Mouse (Mus musculus): ENCODE measurements at regions not wholly inside any gene's neighbourhood (a gene's known extent, or its start where the extent isn't known, plus 50 kb on each side); places are given as distances from the start of the nearest gene placed in this dataset.
A peak's percentile ranks its signal among the peaks of the same experiment; 100 is the strongest.

DNA sequence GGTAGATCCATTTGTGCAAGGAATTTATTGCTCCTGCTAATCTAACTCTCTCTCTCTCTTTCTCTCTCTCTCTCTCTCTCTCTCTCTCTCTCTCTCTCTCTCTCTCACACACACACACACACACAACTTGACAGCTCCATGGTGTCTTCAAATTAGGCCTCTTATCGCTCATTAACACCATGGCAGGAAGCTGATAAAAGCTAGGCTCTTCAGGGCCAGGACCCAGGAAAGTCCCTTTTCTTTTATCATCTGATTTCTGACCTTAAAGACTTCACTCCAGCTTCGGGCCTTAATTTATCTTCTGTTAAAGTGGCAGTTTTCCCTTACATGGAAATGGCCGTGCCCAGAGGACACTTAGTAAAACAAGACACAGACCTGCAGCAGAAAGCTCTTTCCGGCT, 178.4 kb upstream of the Bmp2 start:
- no peak for DNase-seq

DNA sequence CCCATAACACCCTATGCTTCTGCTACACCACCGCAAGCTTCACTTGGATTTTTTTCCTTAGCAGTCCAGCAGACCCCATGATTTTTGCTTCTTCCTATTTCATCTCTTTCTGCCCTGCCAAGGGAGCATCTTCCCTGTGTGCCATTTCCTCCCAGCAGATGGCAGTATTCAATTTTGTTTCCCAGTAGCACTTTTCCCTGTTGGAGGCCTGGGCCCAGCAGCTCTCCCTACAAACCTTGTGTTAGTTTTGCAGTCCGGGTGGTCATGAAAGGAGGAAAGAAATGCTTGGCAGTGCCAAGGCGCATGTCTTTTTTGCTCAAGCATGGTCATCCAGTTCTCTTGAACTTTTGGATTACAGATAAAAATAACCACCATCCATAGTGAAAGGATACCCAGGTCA, 170.9 kb upstream of the Bmp2 start:
- no peak for DNase-seq

DNA sequence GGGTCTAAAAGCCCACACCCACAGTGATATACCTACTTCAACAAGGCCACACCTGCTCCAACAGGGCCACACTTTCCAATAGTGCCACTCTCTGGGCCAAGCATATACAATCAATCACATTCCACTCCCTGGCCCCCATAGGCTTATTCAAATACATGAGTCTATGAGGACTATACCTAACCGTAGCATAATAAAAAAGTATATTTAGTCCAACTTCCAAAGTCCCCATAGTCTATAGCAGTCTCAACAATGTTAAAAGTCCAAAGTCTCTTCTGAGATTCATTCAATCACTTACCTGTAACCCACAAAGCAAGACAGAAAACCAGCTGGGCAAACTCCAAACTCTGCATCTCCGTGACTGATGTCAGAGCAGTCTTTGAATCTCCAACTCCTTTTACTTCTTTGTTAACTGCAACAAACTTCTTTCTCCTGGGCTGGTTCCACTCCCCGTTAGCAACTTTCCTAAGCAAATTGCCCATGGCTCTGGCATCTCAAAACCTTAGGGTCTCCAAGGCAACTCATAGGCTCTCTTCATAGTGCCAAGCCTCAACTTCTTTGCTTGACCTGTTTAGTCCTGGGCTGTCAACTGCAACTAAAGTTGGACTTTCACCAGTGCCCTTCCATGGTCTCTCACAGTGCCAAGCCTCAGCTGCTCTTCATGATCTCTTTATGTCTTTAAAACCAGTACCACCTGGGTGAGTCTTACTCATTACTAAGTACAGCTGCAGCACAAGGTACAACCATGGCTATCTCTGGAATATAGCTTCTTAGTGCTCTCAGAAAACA, 168.6 kb upstream of the Bmp2 start:
- no peak for DNase-seq

- DNase-seq: no peak
These were observed 166.7 kb upstream of the Bmp2 start for GRCm38 (mm10) chr2:133385297-133385696.

DNA sequence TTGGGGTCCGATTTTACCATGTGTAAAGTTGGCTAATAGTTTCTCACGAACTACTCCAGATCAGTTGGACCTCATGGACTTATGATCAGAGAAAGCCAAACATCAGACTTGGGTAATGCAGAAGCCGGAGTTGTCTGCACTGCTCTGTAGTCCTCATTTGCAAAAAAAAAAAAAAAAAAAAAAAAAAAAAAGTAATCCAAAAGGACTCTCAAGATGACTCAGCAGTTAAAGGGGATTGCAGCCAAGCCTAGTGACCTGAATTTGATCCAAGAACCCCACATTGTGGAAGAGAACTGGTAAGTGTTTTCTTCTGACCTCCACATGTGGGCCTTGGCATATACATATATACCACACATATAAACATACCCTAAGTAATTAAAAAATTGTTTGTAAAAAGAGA, 164.6 kb upstream of the Bmp2 start:
- no peak for DNase-seq

GRCm38 (mm10) chr2:133392298-133392697, 159.7 kb upstream of the Bmp2 start:
- DNase-seq: no peak

DNA sequence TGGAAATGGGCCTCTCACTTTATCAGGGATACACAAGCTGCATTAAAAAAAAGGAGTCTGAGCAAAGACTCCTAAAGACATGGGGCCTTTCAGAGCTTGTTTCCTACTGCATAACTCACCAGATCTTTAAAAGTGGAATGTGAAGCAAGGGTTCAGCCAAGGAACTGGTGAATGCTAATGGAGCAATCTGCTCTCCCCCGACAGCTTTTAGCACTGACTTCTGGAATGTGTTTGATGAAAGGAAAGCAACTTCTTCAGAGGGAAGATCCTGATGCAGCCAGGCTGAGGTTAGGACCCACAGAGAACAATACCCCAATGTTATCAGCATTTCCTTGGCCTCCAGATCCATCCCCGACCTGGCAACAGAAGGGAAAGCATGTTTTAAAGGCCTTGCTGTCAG, 154.4 kb upstream of the Bmp2 start:
- no peak for DNase-seq

DNA sequence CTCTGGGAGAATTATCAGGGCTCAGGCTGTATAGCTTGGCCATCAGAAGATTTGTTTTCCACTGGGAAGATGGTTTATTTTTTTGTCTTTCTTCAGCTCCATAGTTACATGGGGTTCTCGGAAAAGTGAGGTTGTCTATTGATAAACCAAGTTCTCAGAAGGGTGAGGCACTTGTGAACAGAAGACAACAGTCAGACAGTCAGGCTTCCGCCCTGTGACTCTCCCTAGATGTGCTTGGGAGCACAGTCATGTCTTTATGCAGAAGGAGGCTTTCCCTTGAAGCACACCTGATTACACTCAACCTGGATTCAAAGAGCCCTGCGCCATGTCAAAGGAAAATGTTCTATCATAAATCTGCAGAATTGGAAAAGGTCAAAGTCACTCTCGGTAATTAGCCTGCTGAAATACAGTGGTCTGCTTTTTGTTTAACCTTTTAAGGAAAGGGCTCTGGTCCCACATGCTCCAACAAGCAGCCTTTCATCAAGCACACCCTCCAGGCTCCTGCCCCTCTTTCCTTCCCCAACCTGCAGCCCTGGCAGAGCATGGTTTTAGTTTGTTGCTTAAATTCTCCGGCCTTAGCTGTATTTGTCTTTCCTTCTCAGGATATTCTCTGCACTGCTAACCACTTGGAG, 152.8 kb upstream of the Bmp2 start:
- no peak for DNase-seq

DNA sequence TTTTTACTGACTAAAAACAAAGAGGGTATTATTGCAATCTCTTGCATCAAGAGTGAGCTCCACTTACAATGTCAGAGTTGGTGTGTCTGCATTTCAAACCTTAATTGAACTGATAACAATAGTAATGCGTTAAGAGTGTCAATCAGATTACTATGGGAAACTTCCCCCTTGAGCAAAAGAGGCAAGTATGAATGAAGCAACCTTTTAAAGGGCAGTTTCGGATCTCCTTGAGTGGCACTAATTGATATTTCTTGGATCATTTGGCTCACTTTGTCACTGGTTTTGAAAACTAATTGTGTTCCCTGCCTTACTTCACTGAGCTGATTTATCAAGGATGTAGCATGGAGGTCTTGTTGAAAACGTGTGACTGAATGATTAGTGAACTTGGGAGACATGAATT, 151.0 kb upstream of the Bmp2 start:
- DNase-seq: no peak

- no peak for DNase-seq
These were observed 134.9 kb upstream of the Bmp2 start for GRCm38 (mm10) chr2:133416990-133417581.

- no peak for DNase-seq
These were observed 132.2 kb upstream of the Bmp2 start for GRCm38 (mm10) chr2:133419686-133420303.

DNA sequence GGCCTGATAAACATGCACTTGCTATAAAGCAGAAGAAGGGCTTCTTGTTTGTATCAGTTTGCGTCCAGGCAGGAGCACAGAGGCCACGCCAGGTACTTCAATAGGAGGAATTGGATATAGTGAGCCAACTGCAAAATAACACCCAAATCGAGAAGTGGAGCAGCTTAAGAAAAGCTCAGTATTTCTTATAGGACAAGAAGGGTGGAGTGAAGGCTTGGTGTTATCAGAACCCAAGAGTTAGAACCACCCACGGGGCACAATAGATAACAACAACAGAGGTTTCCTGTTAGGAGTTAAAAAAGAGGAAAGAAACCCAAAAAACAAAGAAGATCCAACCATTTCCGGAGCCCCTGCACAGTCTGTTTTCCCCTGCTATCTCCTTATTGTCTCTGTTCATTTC, 126.4 kb upstream of the Bmp2 start:
- DNase-seq: no peak

- no peak for DNase-seq
These were observed 124.9 kb upstream of the Bmp2 start for GRCm38 (mm10) chr2:133427039-133427438.

DNA sequence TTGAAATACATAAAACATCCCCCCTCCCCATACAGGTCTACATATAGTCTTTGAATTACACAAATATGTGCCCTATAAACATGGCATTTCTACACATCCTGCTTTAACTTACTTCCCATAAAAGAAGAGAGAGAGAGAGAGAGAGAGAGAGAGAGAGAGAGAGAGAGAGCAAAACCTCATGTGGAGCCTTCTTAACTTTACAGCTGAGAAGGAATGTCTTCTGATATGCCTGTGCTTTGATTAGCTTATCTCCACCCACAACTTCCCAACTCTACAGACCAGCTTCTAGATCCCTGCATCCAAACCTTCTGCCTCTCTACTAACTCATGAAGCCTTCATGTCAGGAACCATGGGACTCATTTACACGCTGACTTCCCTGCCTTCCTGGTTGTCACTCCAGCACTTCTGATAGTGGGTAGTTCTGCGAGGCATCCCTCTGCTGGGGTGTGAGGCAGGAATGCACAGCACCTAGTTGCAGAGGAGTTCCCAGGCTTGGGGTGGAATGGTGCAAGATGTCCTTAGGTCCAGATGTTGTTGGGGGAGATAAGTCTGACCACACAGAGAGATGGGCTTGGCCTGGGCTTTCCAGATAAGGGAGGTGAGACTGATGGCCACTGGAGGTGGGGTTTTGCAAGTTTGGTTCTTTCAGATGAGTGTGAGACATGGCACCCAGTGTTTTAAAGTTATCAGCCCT, 122.4 kb upstream of the Bmp2 start:
- no peak for DNase-seq

DNA sequence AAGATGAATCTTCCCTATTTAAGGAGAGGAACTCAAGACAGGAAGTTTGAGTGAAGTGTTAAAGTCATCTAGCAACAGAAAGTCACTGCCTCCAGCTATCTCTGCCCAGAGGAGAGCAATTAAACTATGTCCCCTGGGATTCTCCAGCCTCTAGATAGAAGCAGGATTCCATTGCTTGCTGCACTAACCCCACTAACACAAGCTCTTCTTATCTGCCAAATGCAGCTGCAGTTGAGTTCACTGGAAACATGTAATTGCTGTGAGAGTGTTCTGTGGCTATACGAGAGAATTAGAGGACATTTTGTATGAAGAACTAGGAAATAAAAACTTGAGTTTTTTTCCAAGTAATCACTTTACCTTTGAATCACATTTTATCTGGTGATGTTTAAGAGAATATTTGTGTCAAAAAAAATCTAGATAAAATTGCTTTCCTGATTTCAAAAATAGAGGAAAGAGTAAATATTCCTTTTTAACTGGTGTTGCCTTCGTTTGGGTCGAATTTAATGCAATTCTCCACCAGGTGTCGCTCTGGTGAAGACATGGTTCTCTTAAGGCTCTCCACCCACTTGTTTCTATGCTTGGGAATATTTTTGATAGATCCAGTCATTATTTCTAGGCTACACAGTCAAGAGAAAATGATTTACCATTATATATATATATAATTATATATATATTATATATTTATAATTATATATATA, 121.1 kb upstream of the Bmp2 start:
- no peak for DNase-seq

DNA sequence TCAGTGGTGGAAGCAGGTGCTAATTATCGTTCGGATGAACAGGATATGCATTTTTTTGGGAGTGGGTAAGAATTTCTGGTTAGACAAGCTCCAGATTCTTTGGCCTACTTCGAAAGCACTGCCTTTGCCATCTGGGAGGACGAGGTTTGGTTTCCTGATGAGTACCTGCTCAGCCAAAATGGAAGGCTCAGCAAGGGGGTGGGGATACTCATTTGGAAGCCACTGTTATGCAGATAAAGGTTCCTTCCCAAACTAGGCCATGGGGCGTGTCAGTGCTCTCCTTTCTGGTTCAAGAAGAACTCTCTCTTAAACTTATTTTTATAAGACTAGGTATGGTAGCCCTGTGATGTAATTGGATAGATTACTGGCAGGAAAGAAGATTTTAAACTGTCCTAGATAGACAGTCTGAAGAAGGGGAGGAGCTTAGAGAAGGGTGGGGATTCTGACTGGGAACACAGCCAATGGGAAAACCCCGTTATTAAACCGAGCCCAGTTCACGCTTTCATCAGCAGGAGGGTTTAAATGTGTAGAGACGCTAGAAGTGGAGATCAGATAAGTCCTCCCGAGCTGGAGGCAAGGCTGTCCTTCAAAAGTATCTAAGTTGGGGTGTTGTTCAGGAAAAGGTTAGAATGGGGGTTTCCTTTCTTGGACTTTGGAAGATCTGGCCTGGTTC, 119.7 kb upstream of the Bmp2 start:
- no peak for DNase-seq

DNA sequence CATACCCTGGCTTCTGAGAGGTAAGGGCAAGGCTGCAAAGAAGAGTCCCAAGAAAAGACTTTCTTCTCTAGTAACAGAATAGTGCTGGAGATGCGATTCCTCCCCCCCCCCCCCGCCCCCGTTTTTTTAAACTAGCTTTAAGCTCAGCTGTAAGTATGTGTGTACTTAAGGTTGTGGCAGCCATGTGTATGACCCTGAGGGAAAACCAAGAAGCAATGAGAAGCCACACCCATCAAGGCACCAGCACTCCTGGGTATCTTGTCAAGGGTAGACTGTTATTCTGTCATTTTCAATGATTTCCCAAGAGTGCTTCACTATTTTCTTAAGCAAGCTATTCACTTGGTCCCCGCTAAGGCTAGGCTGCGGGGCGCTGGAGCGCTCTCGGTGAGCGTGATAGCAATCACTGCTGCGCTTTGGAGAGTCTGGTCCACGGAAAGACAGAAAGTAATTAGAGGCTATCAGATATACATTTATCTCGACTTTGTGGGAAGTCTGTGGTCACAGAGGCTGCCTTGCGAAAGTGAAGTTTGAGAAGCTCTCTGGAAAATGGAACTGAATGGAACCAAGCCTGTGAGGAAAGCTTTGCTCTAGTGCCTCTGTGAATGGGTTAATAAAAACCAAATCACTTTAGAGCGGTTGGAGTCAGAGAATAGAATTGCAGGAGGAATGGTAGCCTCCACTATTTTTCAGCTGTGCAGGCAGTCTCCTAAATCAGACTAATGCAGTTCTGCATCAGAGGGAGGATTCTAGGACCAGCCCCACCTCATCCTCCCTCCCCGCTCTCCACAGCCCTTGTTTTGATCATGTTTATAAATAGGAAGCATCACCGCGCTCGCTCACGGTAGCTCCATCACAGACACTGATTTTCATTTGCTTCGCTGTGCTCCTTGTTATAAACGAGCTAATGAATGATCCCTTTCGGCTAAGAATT, 114.8 kb upstream of the Bmp2 start:
- no peak for DNase-seq

DNA sequence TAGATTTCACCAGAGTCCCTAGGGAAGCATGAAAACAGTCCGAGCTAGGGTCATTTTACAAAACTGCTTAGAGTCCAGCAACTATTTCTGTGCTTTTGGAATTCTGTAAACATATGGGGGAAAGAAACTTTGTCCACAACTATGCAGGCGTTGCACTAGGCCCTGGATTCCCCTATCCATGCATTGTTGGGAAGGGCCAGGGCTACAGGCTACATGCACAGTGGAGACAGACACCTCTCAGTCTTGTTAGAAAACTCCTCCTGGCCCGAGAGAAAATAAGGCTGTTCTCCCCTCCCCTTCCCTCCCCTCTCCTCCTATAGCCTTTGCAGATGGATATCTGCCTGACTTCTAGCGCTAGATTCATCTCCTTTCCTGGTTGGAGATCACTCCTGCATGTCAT, 113.9 kb upstream of the Bmp2 start:
- no peak for DNase-seq

DNA sequence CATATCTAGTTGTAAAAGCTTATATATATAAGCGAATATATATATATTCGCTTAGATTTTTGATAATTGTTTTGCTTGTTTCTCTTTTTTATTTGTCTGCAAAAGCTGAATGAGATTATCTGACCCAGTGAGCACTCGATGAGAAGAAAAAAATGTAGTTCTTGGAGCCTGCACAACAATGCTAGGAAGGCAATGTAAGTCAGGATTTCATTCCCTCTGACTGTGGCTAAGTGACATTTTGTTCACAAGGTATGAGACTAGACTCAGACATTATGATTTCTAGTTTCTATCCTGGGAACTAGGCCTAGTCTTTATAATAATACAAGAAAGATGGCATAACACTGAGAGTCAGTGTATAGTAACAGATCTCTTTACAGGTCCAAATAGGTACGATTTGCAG, 108.9 kb upstream of the Bmp2 start:
- no peak for DNase-seq

- peak; percentile 1 for DNase-seq
These were observed 108.5 kb upstream of the Bmp2 start for GRCm38 (mm10) chr2:133443490-133443889.

GRCm38 (mm10) chr2:133452947-133453346, 99.0 kb upstream of the Bmp2 start:
- no peak for DNase-seq

All from cerebellum, adult 9-11 months (tissue).